Comparison of ENCODE assay signal across 20 mouse cellular contexts in the genomic region with DNA sequence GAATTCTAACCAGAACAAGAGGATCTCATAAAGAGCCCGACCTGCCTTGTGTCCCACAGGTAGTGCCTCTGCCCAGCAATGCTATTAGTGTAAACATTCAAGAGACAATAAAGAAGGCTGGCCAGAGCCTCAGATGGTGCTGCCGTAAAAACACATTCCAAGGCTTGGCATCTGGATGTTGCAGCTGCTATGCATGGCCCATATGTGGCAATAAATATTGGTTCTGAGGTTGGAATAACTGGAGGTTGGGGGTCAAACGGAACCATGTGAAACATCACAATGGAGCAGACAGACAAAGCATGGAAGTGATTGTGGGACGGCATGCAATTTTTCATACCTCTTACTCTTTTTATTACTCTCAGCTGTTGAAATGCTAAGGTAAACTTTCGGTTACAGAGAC.
DNase-seq lines count a peak whose midpoint lies in the region; ATAC-seq and TF ChIP-seq lines count a peak whose summit lies in the region.
"Had no signal": no experiment of that assay in that cellular context is flagged by ENCODE, and none has a peak within 500 bp of the region (broad histone marks: within the 10 kb centered on the region; RNA-seq: fewer than 3 reads in every experiment).

No protein-coding gene starts in this region.

- no peak for TF ChIP-seq POLR2A in limb, embryonic 14.5 days (IDR thresholded peaks at IDR 0.05; ENCODE audit: borderline replicate concordance, extremely low read depth, insufficient read depth, insufficient read length)

- H3K4me1 ChIP-seq in neural tube, embryonic 15.5 days: no peaks in the 10 kb centered on the region
- 0 out of 2 replicates have a peak, but pooled peaks cover 5% of the 10 kb centered on the region for H3K4me1 ChIP-seq in limb, embryonic 14.5 days (ENCODE audit: control insufficient read depth, insufficient read depth, low read length)
- H3K4me1 ChIP-seq: embryonic facial prominence, embryonic 12.5 days; forebrain, embryonic 15.5 days; heart, embryonic 13.5 days; hindbrain, embryonic 15.5 days had no signal

- H3K36me3 ChIP-seq in neural tube, embryonic 15.5 days: no peaks in the 10 kb centered on the region
- no peaks in the 10 kb centered on the region for H3K36me3 ChIP-seq in limb, embryonic 14.5 days (ENCODE audit: control insufficient read depth, insufficient read depth, low read length)
- H3K36me3 ChIP-seq: embryonic facial prominence, embryonic 12.5 days; forebrain, embryonic 15.5 days; heart, embryonic 13.5 days; hindbrain, embryonic 15.5 days had no signal

- no peak overlapping the region for H3K4me2 ChIP-seq in neural tube, embryonic 15.5 days
- H3K4me2 ChIP-seq in limb, embryonic 14.5 days (replicated peaks; ENCODE audit: low read depth, low read length, severe bottlenecking): no peak overlapping the region
- H3K4me2 ChIP-seq: embryonic facial prominence, embryonic 12.5 days; forebrain, embryonic 15.5 days; heart, embryonic 13.5 days; hindbrain, embryonic 15.5 days had no signal

- WGBS in neural tube, embryonic 15.5 days: 32% methylated on average over 5 of the region's 5 CpGs
- 13% methylated on average over 5 of the region's 5 CpGs for WGBS in limb, embryonic 14.5 days

- no peak overlapping the region for H3K27ac ChIP-seq in neural tube, embryonic 15.5 days (replicated peaks)
- H3K27ac ChIP-seq in limb, embryonic 14.5 days (replicated peaks; ENCODE audit: low read depth, low read length): no peak overlapping the region
- H3K27ac ChIP-seq: embryonic facial prominence, embryonic 12.5 days; forebrain, embryonic 15.5 days; gastrocnemius, adult 2 months; heart, embryonic 13.5 days; hindbrain, embryonic 15.5 days had no signal

- no peaks in the 10 kb centered on the region for H3K27me3 ChIP-seq in neural tube, embryonic 15.5 days (replicated peaks)
- no peaks in the 10 kb centered on the region for H3K27me3 ChIP-seq in limb, embryonic 14.5 days (ENCODE audit: control insufficient read depth, insufficient read depth, low read length)
- H3K27me3 ChIP-seq: CH12.LX; embryonic facial prominence, embryonic 12.5 days; forebrain, embryonic 15.5 days; heart, embryonic 13.5 days; hindbrain, embryonic 15.5 days had no signal

- no peaks in the 10 kb centered on the region for H3K9me3 ChIP-seq in neural tube, embryonic 15.5 days (replicated peaks)
- H3K9me3 ChIP-seq in limb, embryonic 14.5 days (ENCODE audit: control insufficient read depth, low read length): 0 out of 2 replicates have a peak, but pooled peaks cover 3% of the 10 kb centered on the region
- H3K9me3 ChIP-seq: embryonic facial prominence, embryonic 12.5 days; heart, embryonic 13.5 days; hindbrain, embryonic 15.5 days had no signal

- H3K4me3 ChIP-seq in neural tube, embryonic 15.5 days (replicated peaks): no peak overlapping the region
- no peak overlapping the region for H3K4me3 ChIP-seq in limb, embryonic 14.5 days (replicated peaks; ENCODE audit: low read length)
- H3K4me3 ChIP-seq: embryonic facial prominence, embryonic 12.5 days; forebrain, embryonic 15.5 days; gastrocnemius, adult 2 months; heart, embryonic 13.5 days; hindbrain, embryonic 15.5 days had no signal

- peak; percentile 24 for DNase-seq in neural tube, embryonic 10.5 days (ENCODE audit: extremely low spot score, low spot score)
- peak; percentile 49 for DNase-seq in hindlimb bud, embryonic 11.5 days (ENCODE audit: extremely low spot score, low read depth, low spot score)
- peak; percentile 12 for DNase-seq in limb, embryonic 14.5 days (ENCODE audit: low spot score)
- no peak for DNase-seq in frontal cortex, adult 2 months (ENCODE audit: extremely low spot score in 1 of 2, low spot score in 1 of 2)
- DNase-seq in gastrocnemius, adult 18-20 months (ENCODE audit: low spot score): no peak
- DNase-seq: adrenal gland, postnatal 14 days; cerebellum, adult 11-12 months; cerebellum, adult 9-11 months; cerebellum, postnatal 36 days; gastrocnemius, adult 2 months; gastrocnemius, postnatal 25 days; heart, postnatal 36 days had no signal

- ATAC-seq in neural tube, embryonic 15.5 days (ENCODE audit: low FRiP score): no peak; the same call in 1 of the 2 replicates
- 0 out of 2 replicates have a peak, but pooled peaks have one; percentile 34 for ATAC-seq in limb, embryonic 14.5 days (ENCODE audit: low FRiP score, low read depth)
- ATAC-seq: activated CD4-positive, CD25-positive, alpha-beta regulatory T cell, adult 4 months; forebrain, embryonic 15.5 days; Patski had no signal

- H3K9ac ChIP-seq in neural tube, embryonic 15.5 days (replicated peaks): no peak overlapping the region
- no peak overlapping the region for H3K9ac ChIP-seq in limb, embryonic 14.5 days (ENCODE audit: low read depth, low read length, severe bottlenecking)
- H3K9ac ChIP-seq: embryonic facial prominence, embryonic 12.5 days; forebrain, embryonic 15.5 days; heart, embryonic 13.5 days; hindbrain, embryonic 15.5 days had no signal

Comparison
In these comparisons a context has a peak if more than half of its experiments do, and no peak if none do; other contexts are left out.
1. DNase-seq: peak in neural tube, embryonic 10.5 days (single experiment), hindlimb bud, embryonic 11.5 days (single experiment) and limb, embryonic 14.5 days (single experiment); none in frontal cortex, adult 2 months (0 of 2) and gastrocnemius, adult 18-20 months (single experiment).